Mouse (Mus musculus) liver, adult 10 weeks (tissue): ENCODE measurements around the gene Dzip1l. TPM values are rescaled to one million over a fixed set of nuclear protein-coding genes. Genes with fewer than 3 reads are reported as not detected.

Experiments
- polyA plus RNA-seq: library from polyadenylated mRNA; stranded (reverse); fragments of 350-450 nt; fragmentation: Illumina TruSeq; extraction: RNeasy Lipid Tissue Mini Kit (QIAGEN cat#74804); gene quantifications from one replicate; pipeline ENCODE4 v1.2.3, GENCODE M21; 2014; ENCODE audit warnings: low read depth, low replicate concordance

The Dzip1l gene
- 0.19 TPM for polyA plus RNA-seq

GRCm38 (mm10) chr9:99629281-99630011, at the start of gene Dzip1l:
Gene Dzip1l (plus strand): TSS chr9:99629496.

GRCm38 (mm10) chr9:99612202-99612601, 17.1 kb upstream of the Dzip1l start, which contains the start of gene A4gnt:
Gene A4gnt (plus strand): TSS chr9:99612502.

DNA sequence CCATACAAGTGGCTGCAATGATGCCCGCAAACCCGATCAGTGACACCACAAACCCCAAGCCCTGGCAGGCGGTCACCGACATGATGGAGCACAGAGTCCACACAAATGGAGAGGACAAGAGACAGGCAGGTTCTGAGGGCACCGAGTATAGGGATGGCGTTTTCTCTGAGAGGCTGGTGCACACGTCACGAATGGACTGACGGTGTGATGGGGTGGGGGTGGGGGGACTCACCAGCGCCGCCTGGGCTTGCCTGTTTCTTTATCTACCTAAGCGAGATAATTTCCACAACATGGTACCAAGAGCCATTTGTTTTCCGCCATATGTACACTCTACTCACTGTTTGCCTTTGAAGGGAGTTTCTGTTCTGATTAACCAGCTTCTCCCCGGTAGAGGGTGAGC, 87.8 kb downstream of the Dzip1l start, which contains the start of gene Cldn18:
Cldn18 (minus strand) TSS at position 134 of the 400 bp plus-strand sequence.

Other genes with a start within 250 kb of the Dzip1l start
- gene Mras, start 192.1 kb upstream of the Dzip1l start, polyA plus RNA-seq: 2.1 TPM
- not detected for gene Nme9, start 178.0 kb upstream of the Dzip1l start, polyA plus RNA-seq
- 12.1 TPM for gene Armc8, start 60.6 kb upstream of the Dzip1l start, polyA plus RNA-seq
- gene Dbr1, start 53.7 kb upstream of the Dzip1l start, polyA plus RNA-seq: 8.0 TPM
- not detected for gene A4gnt, start 17.0 kb upstream of the Dzip1l start, polyA plus RNA-seq
- not detected for gene Cldn18, start 87.8 kb downstream of the Dzip1l start, polyA plus RNA-seq
- not detected for gene Sox14, start 246.7 kb downstream of the Dzip1l start, polyA plus RNA-seq